Mouse (Mus musculus) G1E (cell line): ENCODE results near the gene Gm1604a.
"Not testable (repeated sequence)": the region's sequence is repeated elsewhere in the genome, so short reads cannot be mapped to it uniquely, and the experiment has no call there.

ENCODE experiments used
- CTCF ChIP-seq: IDR thresholded peaks from 2 replicates; pipeline ENCODE4 v1.5.1; 2012; ENCODE audit warnings: low read depth, low read length, inconsistent platforms, mixed read lengths
- GATA1 ChIP-seq: IDR thresholded peaks from 2 replicates; pipeline ENCODE4 v1.6.1; 2012; ENCODE audit warnings: borderline replicate concordance, low read length, inconsistent platforms, mixed read lengths
- POLR2AphosphoS5 ChIP-seq: IDR thresholded peaks from 2 replicates; pipeline ENCODE4 v1.6.1; 2012; ENCODE audit warnings: low read depth, low read length, inconsistent platforms; ENCODE audit not compliant: insufficient replicate concordance

- TF ChIP-seq CTCF, GATA1, POLR2AphosphoS5: not testable (repeated sequence)
These were observed 15.5 kb upstream of the Gm1604a start for GRCm38 (mm10) chr17:7009901-7010300.
